Mouse (Mus musculus) urinary bladder, postnatal 25 days (tissue): ENCODE data around the gene Spire2.
A peak's percentile ranks its signal among the peaks of the same experiment; 100 is the strongest.
"Not testable (repeated sequence)": the region's sequence is repeated elsewhere in the genome, so short reads cannot be mapped to it uniquely, and the experiment has no call there.

Source experiments
- DNase-seq: peaks from one replicate; pipeline ENCODE4 v3.0.0; 2022; ENCODE audit warnings: low spot score

Gene Spire2

DNA sequence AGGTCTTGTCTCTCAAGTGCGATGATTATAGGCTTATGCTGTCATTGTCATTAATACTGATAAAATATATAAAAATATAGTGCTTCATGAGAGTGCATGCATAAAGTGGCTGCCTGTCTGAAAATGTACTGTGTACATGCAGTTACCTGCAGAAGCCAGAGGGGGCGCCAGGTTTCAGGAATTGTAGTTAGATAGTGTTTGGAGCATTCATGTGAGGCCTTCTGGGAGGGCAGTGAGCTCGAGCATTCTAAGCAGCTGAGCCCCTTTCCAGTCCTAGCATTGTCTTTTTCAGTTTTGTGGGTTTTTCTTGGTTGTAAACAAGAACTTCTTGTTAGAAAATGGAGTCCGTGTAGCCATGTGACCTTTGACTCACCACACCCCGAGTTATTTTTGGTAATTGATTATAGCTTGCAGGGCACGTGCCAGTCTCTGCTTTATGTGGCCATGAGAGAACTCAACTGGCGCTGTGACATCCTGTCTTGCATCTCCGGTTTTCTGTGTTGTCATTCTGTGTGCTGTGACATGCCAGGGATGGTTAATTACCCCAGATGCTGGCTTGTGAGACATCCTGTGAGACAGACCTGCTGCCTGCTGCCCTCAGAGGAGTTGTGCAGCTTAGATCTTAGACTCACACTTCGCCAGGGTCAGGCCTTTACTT, 52.5 kb downstream of the Spire2 start:
- no peak for DNase-seq

DNA sequence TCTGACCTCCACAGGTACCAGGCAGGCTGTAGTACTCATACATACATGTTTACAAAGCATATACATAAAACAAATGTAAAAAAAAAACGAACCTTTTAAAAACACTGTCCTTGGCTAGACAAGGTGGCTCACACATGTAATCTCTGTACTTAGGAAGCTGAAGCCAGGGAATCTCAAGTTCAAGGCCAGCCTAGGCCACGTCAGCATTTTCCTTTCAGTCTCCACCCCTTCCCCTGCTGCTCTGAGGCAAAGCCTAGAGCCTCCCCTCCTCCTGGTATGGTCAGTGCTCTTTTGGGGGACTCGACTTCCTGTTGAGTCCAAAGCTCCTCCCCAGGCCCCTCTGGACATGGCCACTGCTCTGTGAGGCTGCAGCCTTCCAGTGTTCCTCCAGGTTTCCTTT, 54.5 kb downstream of the Spire2 start:
- no peak for DNase-seq

GRCm38 (mm10) chr8:123387801-123388200, 55.3 kb downstream of the Spire2 start:
- DNase-seq, result no peak

GRCm38 (mm10) chr8:123389026-123389425, 56.5 kb downstream of the Spire2 start:
- no peak for DNase-seq

DNA sequence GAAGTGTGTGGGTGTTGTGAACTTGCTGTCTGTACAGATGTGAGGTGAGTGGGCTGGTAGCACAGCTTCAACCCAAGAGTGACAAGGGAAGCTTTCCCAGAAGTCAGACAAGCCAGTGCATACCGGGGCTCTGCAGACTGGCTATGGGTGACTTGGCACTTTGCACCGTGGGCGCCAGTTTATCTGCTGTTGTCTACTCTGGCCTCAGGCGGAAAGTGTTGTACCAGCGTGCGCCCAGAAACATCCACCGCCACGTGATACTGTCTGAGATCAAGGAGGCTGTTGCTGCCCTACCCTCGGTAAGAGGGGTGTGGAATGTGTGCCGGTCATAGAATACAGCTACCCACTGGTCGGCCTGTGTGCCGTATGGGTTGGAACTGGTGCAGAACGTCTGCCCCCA, 65.8 kb downstream of the Spire2 start:
- DNase-seq, result no peak

GRCm38 (mm10) chr8:123401936-123402335, 69.4 kb downstream of the Spire2 start:
- no peak for DNase-seq

DNA sequence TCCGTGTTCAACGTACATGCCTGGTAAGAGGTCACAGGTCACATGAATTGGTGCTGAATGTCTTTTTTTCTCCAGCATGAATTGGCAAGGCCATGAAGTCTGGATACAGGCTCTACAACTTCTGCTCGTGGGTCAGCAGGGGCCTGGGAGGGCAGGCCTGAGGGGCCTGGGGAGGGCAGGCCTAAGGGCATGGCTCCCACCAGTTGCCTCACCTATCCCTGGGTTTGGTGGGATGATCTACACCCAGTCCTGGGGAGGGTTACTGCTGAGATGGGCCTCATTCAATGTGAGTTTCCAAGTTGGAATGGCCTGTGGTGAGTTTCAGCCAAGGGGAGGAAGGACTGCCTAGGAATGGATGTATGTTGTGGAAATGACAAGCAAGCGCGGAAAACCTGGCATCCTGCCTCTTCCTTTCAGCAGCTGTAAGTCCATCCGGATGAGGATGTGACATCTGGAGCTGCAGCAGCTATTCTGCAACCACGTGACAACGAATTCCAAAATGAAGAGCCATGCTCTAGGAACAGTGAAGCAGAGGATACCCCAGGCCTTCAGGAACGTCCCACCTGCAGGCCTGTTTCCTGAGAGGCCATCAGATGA, 70.3 kb downstream of the Spire2 start:
- DNase-seq, result no peak

- DNase-seq, result no peak
These were observed 72.0 kb downstream of the Spire2 start for GRCm38 (mm10) chr8:123404521-123404920.

DNA sequence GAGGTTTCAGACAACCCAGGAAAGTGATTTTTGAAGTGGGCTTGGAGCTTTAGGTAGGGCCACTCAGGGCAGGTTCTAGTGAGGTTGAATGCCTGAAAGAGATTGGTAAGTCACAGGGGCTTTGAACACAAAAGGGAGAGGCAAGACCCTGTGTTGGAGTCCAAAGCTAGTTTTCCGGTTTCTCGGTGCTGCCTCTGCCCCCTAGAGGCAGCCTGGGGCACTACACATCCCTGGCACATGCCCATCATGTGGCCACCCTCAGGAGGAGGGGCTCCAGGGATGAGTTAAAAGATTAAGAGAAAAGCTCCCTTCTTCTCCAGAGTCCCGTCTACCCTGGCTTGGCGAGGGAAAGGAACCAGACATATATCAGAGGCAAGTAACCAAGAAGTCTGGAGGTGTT, 74.3 kb downstream of the Spire2 start, which contains the start of gene Mc1r:
Gene Mc1r (plus strand): TSS at position 322 of the 400 bp plus-strand sequence.
- peak; percentile 46 for DNase-seq

GRCm38 (mm10) chr8:123407612-123408011, 75.1 kb downstream of the Spire2 start:
- no peak for DNase-seq

DNA sequence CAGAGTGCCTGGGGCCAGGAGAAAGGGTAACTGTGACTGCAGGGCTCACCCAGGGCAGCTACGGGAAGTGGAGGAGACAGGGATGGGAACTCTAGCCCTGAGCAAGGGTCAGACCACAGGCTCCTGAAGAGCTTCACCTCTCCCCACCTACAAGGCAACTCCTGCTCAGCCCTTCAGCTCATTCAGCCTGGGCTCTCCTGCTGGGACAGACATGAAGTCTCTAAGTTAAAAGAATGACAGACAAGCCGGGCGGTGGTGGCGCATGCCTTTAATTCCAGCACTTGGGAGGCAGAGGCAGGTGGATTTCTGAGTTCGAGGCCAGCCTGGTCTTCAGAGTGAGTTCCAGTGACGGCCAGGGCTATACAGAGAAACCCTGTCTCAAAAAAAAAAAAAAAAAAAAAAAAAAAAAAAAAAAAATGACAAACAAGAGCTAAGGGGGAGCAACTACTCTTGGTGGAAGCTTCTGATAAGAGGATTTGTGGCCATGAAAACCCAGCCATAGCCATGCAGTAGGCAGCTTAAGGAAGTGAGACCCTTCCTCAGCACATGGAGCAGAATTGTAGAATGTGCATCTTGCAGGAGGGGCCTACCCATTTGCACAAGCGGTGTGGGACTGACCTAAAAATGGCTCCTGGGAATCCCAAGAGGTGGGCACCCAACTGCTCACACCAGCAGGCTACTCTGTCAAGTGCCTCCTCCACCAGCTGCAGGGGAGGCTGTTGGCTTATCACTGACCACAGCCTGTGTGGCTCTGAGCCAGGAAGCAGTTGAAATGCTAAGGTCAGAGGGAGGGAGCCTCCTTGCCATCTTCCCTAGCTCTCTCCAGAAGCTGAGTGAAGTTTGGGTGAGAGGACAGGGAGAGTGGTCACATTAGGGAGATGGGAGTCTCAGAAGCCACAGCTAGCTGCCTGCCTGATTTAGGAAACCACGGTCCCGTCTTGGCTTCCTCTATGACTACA, 76.4 kb downstream of the Spire2 start:
- DNase-seq, result no peak

DNA sequence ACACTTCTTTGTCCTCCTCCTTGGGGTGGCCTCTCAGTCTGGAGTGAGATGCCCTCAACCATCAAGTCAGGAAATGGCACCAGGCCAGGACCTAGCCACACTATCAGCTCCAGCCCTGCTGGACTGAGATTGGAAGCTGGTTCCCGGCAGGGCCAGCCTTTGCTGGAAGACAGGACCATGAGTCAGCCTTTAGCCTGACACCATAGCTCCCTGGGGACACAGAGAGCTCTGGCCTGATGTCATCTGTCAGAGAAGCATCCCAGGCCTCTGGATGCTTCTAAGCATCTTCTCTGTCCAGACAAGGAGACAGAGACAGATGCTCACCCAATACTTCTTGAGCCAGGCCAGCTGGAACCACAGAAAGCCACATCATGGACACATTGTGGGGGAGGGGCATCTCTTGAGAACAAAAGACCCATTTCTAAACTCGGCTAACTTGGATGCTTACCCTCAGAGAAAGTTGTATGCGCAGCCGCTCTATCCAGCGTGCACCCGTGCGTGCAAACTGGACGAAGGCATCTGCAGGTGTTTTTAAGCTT, 77.6 kb downstream of the Spire2 start:
- DNase-seq, result no peak

DNA sequence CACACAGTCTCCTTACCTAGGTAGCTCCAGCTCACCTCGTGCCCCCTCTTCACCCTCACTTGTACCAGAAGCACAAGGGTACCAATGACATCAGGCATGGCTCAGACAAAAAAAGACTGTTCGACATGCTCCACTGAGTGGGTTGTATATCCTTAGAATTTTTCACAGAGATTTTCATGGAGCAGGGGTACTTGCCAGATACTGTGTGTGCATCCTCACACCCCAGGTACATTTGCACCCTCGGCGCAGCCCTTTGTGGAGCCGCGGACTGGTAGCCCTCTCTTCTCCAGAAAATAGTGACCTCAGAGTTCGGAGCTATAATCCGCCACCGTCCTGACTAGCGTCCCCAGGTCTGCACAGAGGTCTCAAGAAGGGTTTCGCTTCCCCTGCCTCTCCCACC, 78.3 kb downstream of the Spire2 start:
- DNase-seq, result no peak

GRCm38 (mm10) chr8:123411246-123411645, 78.7 kb downstream of the Spire2 start, which contains the start of gene Tubb3:
Gene Tubb3, plus strand, starts transcription at chr8:123411424.
- peak; percentile 21 for DNase-seq

GRCm38 (mm10) chr8:123411781-123412327, 79.3 kb downstream of the Spire2 start:
- no peak for DNase-seq

DNA sequence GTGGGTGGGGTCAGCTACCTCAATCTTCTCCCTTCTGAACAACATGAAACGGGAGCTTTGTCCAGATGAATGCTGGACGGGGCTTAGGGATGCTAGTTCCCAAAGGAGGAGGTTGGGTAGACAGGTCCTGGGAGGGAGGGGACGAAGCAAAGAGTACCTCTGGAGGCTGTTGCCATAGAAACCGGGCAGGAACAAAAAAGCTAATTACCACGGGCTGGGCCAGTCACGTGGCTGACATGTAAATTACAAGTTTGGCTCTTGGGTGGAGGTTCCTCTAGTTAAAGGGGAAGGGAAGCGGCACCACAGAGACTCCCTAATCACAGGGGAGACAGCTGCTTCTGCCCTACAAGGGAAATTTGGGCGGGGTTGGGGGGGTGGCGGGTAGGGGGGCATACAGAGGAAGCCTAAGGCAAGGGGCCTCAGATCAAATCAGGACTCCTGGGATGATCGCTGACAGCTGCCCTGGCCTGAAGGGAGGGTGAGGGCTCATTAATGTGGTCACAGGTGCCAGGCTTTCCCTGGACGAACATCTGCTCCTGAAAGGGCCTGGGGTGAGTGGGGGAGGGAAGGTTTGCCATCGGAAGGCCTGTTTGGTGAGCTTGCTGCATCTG, 80.2 kb downstream of the Spire2 start:
- no peak for DNase-seq

GRCm38 (mm10) chr8:123414255-123414654, 81.7 kb downstream of the Spire2 start:
- no peak for DNase-seq

DNA sequence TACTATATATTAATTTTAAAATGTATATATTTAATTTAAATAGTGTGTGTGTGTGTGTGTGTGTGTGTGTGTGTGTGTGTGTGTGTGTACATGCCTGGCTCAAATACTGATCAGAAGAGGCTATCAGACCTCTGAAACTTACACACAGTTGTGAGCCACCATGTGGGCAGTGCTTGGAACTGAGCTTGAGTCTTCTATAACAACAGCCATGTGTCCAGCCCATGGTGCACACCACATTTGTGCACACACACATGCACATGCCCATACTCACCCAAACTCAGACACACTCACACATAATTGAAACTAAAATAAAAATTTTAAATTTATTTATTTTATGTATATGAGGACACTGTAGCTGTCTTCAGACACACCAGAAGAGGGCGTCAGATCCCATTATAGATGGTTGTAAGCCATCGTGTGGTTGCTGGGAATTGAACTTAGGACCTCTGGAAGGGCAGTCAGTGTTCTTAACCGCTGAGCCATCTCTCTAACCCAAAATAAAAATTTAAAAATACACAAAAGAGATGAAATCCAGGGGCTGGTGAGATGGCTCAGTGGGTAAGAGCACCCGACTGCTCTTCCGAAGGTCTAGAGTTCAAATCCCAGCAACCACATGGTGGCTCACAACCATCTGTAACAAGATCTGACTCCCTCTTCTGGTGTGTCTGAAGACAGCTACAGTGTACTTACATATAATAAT, 82.6 kb downstream of the Spire2 start:
- not testable (repeated sequence) for DNase-seq

DNA sequence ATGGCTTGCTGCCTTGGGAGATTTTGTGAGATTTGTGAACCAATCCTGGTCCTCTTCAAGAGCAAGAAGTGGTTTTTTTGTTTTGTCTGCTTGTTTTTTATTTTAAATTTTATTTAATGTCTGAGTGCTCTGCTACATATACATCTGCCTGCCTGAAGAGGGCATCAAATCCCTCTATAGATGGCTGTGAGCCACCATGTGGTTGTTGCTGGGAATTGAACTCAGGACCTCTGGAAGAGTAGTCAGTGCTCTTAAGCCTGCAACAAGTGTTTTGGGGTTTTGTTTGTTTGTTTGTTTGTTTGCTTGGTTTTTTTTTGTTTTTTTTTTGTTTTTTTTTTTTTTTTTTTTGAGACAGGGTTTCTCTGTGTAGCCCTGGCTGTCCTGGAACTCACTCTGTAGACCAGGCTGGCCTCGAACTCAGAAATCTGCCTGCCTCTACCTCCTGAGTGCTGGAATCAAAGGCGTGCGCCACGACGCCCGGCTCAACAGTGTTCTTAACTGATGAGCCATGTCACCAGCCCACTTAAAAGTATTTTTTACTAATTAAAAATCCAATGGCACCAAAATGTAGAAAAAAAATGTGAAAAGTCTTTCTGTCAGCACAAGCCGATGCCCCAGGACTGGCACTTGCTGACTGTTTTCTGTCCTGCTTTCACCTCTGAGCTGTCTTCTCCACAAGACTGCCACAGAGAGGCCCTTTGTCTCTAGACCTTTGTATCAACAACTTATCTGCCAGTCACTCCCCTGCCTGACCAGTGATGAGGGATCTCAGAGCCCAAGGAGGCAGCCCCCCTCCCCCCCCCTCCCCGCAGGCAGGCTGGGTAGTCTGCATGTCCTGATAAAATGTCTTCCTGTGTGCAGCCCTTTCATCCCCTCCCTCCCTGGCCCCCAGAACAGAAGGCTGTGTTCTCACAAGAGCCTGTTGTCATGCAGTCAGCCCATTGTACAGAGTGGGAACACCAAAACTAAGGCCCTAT, 83.7 kb downstream of the Spire2 start:
- no peak for DNase-seq
